Mouse (Mus musculus): Measurements from ENCODE around the gene Babam2.

GRCm38 (mm10) chr5:31750955-31751354 lies 53.5 kb downstream of the Babam2 start:
- TF ChIP-seq CTCF (IDR thresholded peaks at IDR 0.05; ENCODE audit: low read depth) (no peak), EP300 (IDR thresholded peaks at IDR 0.05; ENCODE audit: low read depth) (no peak)
